Mouse (Mus musculus): ENCODE data around the gene Cacnb4. TPM values are rescaled to one million over a fixed set of nuclear protein-coding genes. Genes with fewer than 3 reads are reported as not detected.
A peak's percentile ranks its signal among the peaks of the same experiment; 100 is the strongest.

Cacnb4 gene
- polyA plus RNA-seq, 1 experiment, result not detected

- Histone ChIP-seq H3K9ac (ENCODE audit: low read depth, poor library complexity, severe bottlenecking) (no peak overlapping the region), H3K27ac (ENCODE audit: insufficient read depth, low read length) (no peak overlapping the region), H3K36me3 (ENCODE audit: control insufficient read depth, insufficient read depth, low read length, poor library complexity, severe bottlenecking) (no peaks in the 10 kb centered on the region), H3K27me3 (ENCODE audit: control insufficient read depth, insufficient read depth, low read length, poor library complexity, severe bottlenecking) (no peaks in the 10 kb centered on the region), H3K4me1 (ENCODE audit: control insufficient read depth, insufficient read depth, low read length) (peaks cover 2% of the 10 kb centered on the region), H3K4me3 (ENCODE audit: low read depth, low read length) (no peak overlapping the region), H3K9me3 (replicated peaks; ENCODE audit: control insufficient read depth, insufficient read depth, low read length, poor library complexity, severe bottlenecking) (no peaks in the 10 kb centered on the region)
- TF ChIP-seq CTCF (IDR thresholded peaks at IDR 0.05; ENCODE audit: low read depth, low read length), result no peak
- peak; percentile 55; the same call in 1 of the 2 replicates for TF ChIP-seq EP300 (IDR thresholded peaks at IDR 0.05; ENCODE audit: insufficient read depth, low read depth, low read length)
Measured at GRCm38 (mm10) chr2:52607857-52608485, 68.7 kb downstream of the Cacnb4 start.

- Histone ChIP-seq H3K27me3 (ENCODE audit: control insufficient read depth, insufficient read depth, low read length, poor library complexity, severe bottlenecking) (no peaks in the 10 kb centered on the region), H3K36me3 (ENCODE audit: control insufficient read depth, insufficient read depth, low read length, poor library complexity, severe bottlenecking) (no peaks in the 10 kb centered on the region), H3K4me3 (ENCODE audit: low read depth, low read length) (no peak overlapping the region), H3K9ac (ENCODE audit: low read depth, poor library complexity, severe bottlenecking) (no peak overlapping the region), H3K27ac (ENCODE audit: insufficient read depth, low read length) (no peak overlapping the region), H3K4me1 (ENCODE audit: control insufficient read depth, insufficient read depth, low read length) (peaks cover 2% of the 10 kb centered on the region), H3K9me3 (replicated peaks; ENCODE audit: control insufficient read depth, insufficient read depth, low read length, poor library complexity, severe bottlenecking) (no peaks in the 10 kb centered on the region)
- TF ChIP-seq EP300 (IDR thresholded peaks at IDR 0.05; ENCODE audit: insufficient read depth, low read depth, low read length) (no peak), POLR2A (IDR thresholded peaks at IDR 0.05; ENCODE audit: insufficient read depth, low read length) (no peak), CTCF (IDR thresholded peaks at IDR 0.05; ENCODE audit: low read depth, low read length) (no peak)
Measured at GRCm38 (mm10) chr2:52606331-52606730, 70.3 kb downstream of the Cacnb4 start.

GRCm38 (mm10) chr2:52605321-52605720 is 71.3 kb downstream of the Cacnb4 start:
- H3K4me1 ChIP-seq (ENCODE audit: control insufficient read depth, insufficient read depth, low read length), result peaks cover 2% of the 10 kb centered on the region
- H3K9ac ChIP-seq (ENCODE audit: low read depth, poor library complexity, severe bottlenecking), result no peak overlapping the region
- H3K9me3 ChIP-seq (replicated peaks; ENCODE audit: control insufficient read depth, insufficient read depth, low read length, poor library complexity, severe bottlenecking), result no peaks in the 10 kb centered on the region
- H3K27ac ChIP-seq (ENCODE audit: insufficient read depth, low read length), result no peak overlapping the region
- H3K27me3 ChIP-seq (ENCODE audit: control insufficient read depth, insufficient read depth, low read length, poor library complexity, severe bottlenecking), result no peaks in the 10 kb centered on the region
- no peak overlapping the region for H3K4me3 ChIP-seq (ENCODE audit: low read depth, low read length)
- no peak for TF ChIP-seq CTCF (IDR thresholded peaks at IDR 0.05; ENCODE audit: low read depth, low read length)
- no peak for TF ChIP-seq POLR2A (IDR thresholded peaks at IDR 0.05; ENCODE audit: insufficient read depth, low read length)
- no peak for TF ChIP-seq EP300 (IDR thresholded peaks at IDR 0.05; ENCODE audit: insufficient read depth, low read depth, low read length)
- no peaks in the 10 kb centered on the region for H3K36me3 ChIP-seq (ENCODE audit: control insufficient read depth, insufficient read depth, low read length, poor library complexity, severe bottlenecking)

- Histone ChIP-seq H3K4me3 (ENCODE audit: low read depth, low read length) (no peak overlapping the region), H3K27ac (ENCODE audit: insufficient read depth, low read length) (no peak overlapping the region), H3K27me3 (ENCODE audit: control insufficient read depth, insufficient read depth, low read length, poor library complexity, severe bottlenecking) (no peaks in the 10 kb centered on the region), H3K4me1 (ENCODE audit: control insufficient read depth, insufficient read depth, low read length) (peaks cover 2% of the 10 kb centered on the region), H3K9ac (ENCODE audit: low read depth, poor library complexity, severe bottlenecking) (no peak overlapping the region), H3K36me3 (ENCODE audit: control insufficient read depth, insufficient read depth, low read length, poor library complexity, severe bottlenecking) (no peaks in the 10 kb centered on the region), H3K9me3 (replicated peaks; ENCODE audit: control insufficient read depth, insufficient read depth, low read length, poor library complexity, severe bottlenecking) (no peaks in the 10 kb centered on the region)
- TF ChIP-seq POLR2A (IDR thresholded peaks at IDR 0.05; ENCODE audit: insufficient read depth, low read length), result no peak
Measured at GRCm38 (mm10) chr2:52604651-52605020, 72.0 kb downstream of the Cacnb4 start.

- no peaks in the 10 kb centered on the region for H3K36me3 ChIP-seq (ENCODE audit: control insufficient read depth, insufficient read depth, low read length, poor library complexity, severe bottlenecking)
- no peak overlapping the region for H3K27ac ChIP-seq (ENCODE audit: insufficient read depth, low read length)
- TF ChIP-seq CTCF (IDR thresholded peaks at IDR 0.05; ENCODE audit: low read depth, low read length), result no peak
- TF ChIP-seq EP300 (IDR thresholded peaks at IDR 0.05; ENCODE audit: insufficient read depth, low read depth, low read length), result no peak
- TF ChIP-seq POLR2A (IDR thresholded peaks at IDR 0.05; ENCODE audit: insufficient read depth, low read length), result no peak
- no peak overlapping the region for H3K4me3 ChIP-seq (ENCODE audit: low read depth, low read length)
- no peak overlapping the region for H3K9ac ChIP-seq (ENCODE audit: low read depth, poor library complexity, severe bottlenecking)
- H3K27me3 ChIP-seq (ENCODE audit: control insufficient read depth, insufficient read depth, low read length, poor library complexity, severe bottlenecking), result no peaks in the 10 kb centered on the region
- peaks cover 2% of the 10 kb centered on the region for H3K4me1 ChIP-seq (ENCODE audit: control insufficient read depth, insufficient read depth, low read length)
- H3K9me3 ChIP-seq (replicated peaks; ENCODE audit: control insufficient read depth, insufficient read depth, low read length, poor library complexity, severe bottlenecking), result no peaks in the 10 kb centered on the region
Measured at GRCm38 (mm10) chr2:52603935-52604650, 72.5 kb downstream of the Cacnb4 start.

GRCm38 (mm10) chr2:52603421-52603820 is 73.2 kb downstream of the Cacnb4 start:
- TF ChIP-seq POLR2A (IDR thresholded peaks at IDR 0.05; ENCODE audit: insufficient read depth, low read length), result no peak
- no peak for TF ChIP-seq CTCF (IDR thresholded peaks at IDR 0.05; ENCODE audit: low read depth, low read length)
- no peak for TF ChIP-seq EP300 (IDR thresholded peaks at IDR 0.05; ENCODE audit: insufficient read depth, low read depth, low read length)
- no peaks in the 10 kb centered on the region for H3K27me3 ChIP-seq (ENCODE audit: control insufficient read depth, insufficient read depth, low read length, poor library complexity, severe bottlenecking)
- H3K9me3 ChIP-seq (replicated peaks; ENCODE audit: control insufficient read depth, insufficient read depth, low read length, poor library complexity, severe bottlenecking), result no peaks in the 10 kb centered on the region
- H3K4me1 ChIP-seq (ENCODE audit: control insufficient read depth, insufficient read depth, low read length), result peaks cover 2% of the 10 kb centered on the region
- H3K4me3 ChIP-seq (ENCODE audit: low read depth, low read length), result no peak overlapping the region
- no peak overlapping the region for H3K9ac ChIP-seq (ENCODE audit: low read depth, poor library complexity, severe bottlenecking)
- H3K27ac ChIP-seq (ENCODE audit: insufficient read depth, low read length), result no peak overlapping the region
- H3K36me3 ChIP-seq (ENCODE audit: control insufficient read depth, insufficient read depth, low read length, poor library complexity, severe bottlenecking), result no peaks in the 10 kb centered on the region

All from ES-Bruce4 (cell line).